Mouse (Mus musculus) left cerebral cortex, adult 18-20 months (tissue): ENCODE measurements around the gene Il34. TPM values are rescaled to one million over a fixed set of nuclear protein-coding genes. Genes with fewer than 3 reads are reported as not detected.
"Not testable (repeated sequence)": the region's sequence is repeated elsewhere in the genome, so short reads cannot be mapped to it uniquely, and the experiment has no call there.

ENCODE experiments used
- DNase-seq, 2 experiments: peaks; one replicate each; pipeline ENCODE4 v3.0.0; 2021 to 2022; ENCODE audit warnings: low spot score in 2 of 2, mixed read lengths in 1 of 2
- total RNA-seq, 2 experiments: library from RNA; stranded (reverse); gene quantifications; 2 replicates each; pipeline ENCODE4 v1.2.3; 2021

The Il34 gene
- total RNA-seq, 2 experiments from 2014 or later: 102 to 106 TPM

GRCm38 (mm10) chr8:110811116-110811515 is 5.4 kb upstream of the Il34 start:
- no peak for DNase-seq

GRCm38 (mm10) chr8:110810481-110811065 is 4.8 kb upstream of the Il34 start:
- DNase-seq: no peak

- DNase-seq: no peak
Observed at GRCm38 (mm10) chr8:110809831-110810230, 4.1 kb upstream of the Il34 start.

GRCm38 (mm10) chr8:110808495-110809472 is 3.1 kb upstream of the Il34 start:
- DNase-seq: peak in 1 of 2 experiments; percentile 28

GRCm38 (mm10) chr8:110806146-110806545 is 422 bp upstream of the Il34 start:
- no peak for DNase-seq

GRCm38 (mm10) chr8:110804825-110805514 is 754 bp downstream of the Il34 start:
- no peak for DNase-seq

GRCm38 (mm10) chr8:110803856-110804255 is 1.9 kb downstream of the Il34 start:
- DNase-seq: no peak

- no peak for DNase-seq
Observed at GRCm38 (mm10) chr8:110802988-110803387, 2.7 kb downstream of the Il34 start.

GRCm38 (mm10) chr8:110797086-110797485 is 8.6 kb downstream of the Il34 start:
- DNase-seq: no peak

GRCm38 (mm10) chr8:110794363-110794965 is 11.3 kb downstream of the Il34 start:
- DNase-seq: no peak

GRCm38 (mm10) chr8:110793936-110794335 is 11.8 kb downstream of the Il34 start:
- DNase-seq: no peak

GRCm38 (mm10) chr8:110793511-110793910 is 12.2 kb downstream of the Il34 start:
- DNase-seq: peak; percentile 16 to 36

- DNase-seq: peak in 1 of 2 experiments; percentile 36
Observed at GRCm38 (mm10) chr8:110792574-110793200, 13.0 kb downstream of the Il34 start.

- no peak for DNase-seq
Observed at GRCm38 (mm10) chr8:110791164-110791563, 14.6 kb downstream of the Il34 start.

GRCm38 (mm10) chr8:110790270-110790669 is 15.5 kb downstream of the Il34 start:
- DNase-seq: no peak

- DNase-seq: no peak
Observed at GRCm38 (mm10) chr8:110789571-110789970, 16.2 kb downstream of the Il34 start.

GRCm38 (mm10) chr8:110788981-110789380 is 16.7 kb downstream of the Il34 start:
- no peak for DNase-seq

- DNase-seq: no peak
Observed at GRCm38 (mm10) chr8:110787411-110787954, 18.2 kb downstream of the Il34 start.

GRCm38 (mm10) chr8:110786934-110787333 is 18.8 kb downstream of the Il34 start:
- DNase-seq: no peak

GRCm38 (mm10) chr8:110786501-110786900 is 19.2 kb downstream of the Il34 start:
- DNase-seq: not testable (repeated sequence)
